Mouse (Mus musculus) heart, adult 11 months (tissue): ENCODE measurements around the gene Rgs21.

Source experiments
- DNase-seq: peaks from one replicate; pipeline ENCODE4 v3.0.0; 2022

Gene Rgs21

DNA sequence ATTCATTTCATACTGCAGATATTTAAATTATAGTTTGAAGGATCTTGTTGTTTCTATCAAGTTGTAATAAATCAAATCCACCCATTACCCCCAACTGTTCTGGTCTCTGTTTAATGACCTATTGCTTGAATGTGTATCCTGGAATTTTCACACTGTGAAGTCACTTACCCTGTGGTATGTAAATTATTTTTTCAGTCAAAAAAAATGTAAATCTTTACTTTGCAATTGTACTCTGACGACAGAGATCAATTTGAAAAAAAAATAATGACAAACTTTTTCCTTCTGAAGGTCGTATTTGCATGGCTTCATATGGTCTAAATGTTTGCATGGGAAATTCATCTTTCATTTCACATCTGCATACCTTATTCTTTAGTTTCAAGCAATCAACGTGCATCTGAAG is at the start of gene Rgs21:
Gene Rgs21 (minus strand): TSS at position 101 of the 400 bp plus-strand sequence.
- DNase-seq: no peak

- no peak for DNase-seq
These were observed 36.6 kb upstream of the Rgs21 start for GRCm38 (mm10) chr1:144604071-144604470.

DNA sequence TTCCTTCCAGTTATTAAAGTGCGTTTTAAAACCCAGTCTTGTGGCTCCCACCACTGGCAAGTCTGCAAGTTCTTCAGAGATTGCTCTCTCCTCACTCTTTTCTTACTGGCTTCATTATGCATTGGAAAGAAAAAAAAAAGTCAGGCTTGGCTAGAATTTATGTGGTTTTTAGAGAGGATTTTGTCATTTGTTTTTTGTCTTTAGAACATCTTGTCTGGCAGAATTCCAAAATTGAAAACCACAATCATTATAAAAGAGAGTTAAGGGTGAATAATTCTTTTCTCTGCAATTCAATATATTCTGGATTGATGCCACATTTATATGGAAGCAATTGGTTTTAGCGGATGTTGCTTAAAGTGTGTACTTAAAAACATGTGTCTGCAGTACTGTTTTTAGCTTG is 35.5 kb upstream of the Rgs21 start:
- no peak for DNase-seq

GRCm38 (mm10) chr1:144579321-144579720 is 11.9 kb upstream of the Rgs21 start:
- DNase-seq: no peak

DNA sequence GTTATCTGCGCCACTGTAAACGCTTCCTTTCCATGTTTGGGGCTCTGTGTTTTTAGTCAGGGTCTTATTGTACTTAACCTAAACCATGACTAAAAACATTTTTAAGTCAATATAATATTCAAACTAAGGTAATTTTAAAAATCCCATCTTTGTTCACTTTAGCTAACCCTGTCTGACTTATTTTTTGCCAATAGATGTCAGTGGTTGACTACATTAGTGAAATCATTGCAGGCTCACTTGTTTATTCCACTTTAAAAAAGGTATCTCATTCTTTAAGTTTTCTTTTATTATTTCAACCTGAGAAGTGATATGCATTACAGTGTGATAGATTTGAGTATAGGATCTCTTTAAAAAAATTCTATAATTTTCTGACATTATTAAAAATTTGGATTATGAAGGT is 5.5 kb upstream of the Rgs21 start:
- DNase-seq: no peak

- no peak for DNase-seq
These were observed 2.4 kb upstream of the Rgs21 start for GRCm38 (mm10) chr1:144569905-144570304.

GRCm38 (mm10) chr1:144545142-144545541 is 22.3 kb downstream of the Rgs21 start:
- no peak for DNase-seq

- no peak for DNase-seq
These were observed 22.9 kb downstream of the Rgs21 start for GRCm38 (mm10) chr1:144544497-144544961.

DNA sequence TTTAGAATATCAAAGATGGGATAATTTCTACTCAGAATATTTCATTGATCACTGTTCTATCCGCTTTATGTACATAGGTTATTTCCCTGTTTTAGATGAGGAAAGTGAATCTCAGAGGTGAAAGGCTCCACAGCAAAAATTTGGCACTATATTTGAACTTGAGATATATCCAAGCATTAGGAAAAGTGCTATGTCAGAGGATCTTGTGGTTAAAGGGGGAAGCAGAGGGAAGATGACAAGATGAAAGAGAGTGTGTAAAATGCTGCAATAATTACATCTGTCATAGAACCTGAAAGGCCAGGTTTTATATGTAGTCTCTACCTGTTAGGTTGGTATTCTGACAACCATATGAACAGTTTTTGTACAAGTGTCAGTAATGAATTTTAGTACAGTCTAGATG is 35.7 kb downstream of the Rgs21 start:
- DNase-seq: no peak

DNA sequence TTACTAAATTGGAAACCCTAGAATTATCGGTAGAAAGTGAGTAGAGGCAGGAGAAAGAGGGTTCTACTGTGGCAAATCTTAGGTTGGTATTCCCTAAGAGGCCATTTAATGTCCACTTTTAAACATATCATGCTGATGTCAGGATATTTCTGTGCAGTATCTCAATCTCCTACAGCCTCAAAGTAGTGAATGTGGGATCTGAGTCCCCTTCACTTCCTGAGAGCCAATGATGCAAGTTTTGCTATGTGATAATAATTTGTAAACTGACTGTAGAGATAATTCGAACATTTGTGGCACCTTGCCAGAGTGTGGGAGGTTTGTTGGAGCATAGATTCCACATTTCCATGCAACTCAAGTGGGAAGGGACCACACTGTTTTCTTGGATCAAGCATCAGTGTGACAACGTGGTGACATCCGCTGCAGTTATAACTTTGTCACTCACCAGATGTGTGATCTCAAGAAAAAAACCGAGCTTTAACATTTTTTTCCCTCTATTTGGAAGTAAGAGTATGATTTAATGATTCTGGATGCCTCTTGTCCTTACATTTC is 49.5 kb downstream of the Rgs21 start:
- no peak for DNase-seq

DNA sequence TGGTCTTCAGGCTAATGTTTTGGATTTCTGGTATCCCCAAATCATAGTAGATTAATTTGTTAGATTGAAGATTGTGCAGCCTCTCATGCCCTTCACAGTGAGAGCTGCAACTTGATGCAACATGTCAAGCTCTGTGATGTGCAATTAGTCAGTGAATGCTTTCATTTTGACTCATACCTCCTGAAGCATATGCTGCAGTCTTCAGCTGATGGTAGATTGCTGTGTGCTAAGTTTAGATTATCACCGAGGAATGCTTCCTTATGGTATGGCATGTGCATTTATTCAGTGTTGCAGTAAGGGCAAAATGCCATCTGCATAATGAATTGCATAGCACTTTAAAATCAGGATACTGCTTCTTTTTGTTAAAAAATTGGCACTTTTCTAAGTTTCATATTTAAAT is 65.2 kb downstream of the Rgs21 start:
- no peak for DNase-seq

DNA sequence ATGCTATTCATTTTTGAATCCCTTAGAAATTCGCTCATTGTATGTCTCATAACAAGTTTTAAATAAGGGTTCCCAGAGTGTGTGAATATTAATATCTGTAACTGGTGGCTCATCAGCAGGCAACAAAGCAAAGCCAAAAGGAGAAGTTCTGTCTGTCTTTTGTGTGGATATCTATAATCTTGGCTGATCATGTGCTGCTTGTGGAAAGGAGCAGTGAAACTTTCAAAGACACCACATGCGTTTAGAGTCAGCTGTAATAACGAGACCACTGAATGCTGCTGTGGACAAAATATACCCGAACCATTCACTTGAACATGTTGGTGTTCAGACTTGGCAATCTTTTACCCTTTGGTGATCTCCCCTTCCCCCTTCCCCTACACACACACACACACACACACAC is 67.0 kb downstream of the Rgs21 start:
- no peak for DNase-seq

DNA sequence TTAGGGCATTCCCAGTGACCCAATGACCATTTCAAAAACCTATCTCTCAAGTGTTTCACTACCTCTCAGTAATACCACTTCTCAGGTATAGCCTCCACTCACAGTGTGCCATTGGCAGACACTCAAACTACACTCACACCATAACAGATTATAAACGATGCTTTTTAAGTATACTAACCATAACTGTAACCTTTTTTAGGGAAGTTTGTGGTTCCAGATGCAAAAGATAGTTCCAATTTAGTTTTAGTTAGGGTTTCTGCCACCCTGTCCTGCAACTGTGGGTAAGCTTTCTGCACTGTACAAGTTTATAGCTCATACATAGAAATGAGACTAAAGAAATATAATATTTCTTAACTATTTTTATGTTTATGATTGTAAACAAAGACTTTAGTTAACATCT is 67.7 kb downstream of the Rgs21 start:
- DNase-seq: no peak

DNA sequence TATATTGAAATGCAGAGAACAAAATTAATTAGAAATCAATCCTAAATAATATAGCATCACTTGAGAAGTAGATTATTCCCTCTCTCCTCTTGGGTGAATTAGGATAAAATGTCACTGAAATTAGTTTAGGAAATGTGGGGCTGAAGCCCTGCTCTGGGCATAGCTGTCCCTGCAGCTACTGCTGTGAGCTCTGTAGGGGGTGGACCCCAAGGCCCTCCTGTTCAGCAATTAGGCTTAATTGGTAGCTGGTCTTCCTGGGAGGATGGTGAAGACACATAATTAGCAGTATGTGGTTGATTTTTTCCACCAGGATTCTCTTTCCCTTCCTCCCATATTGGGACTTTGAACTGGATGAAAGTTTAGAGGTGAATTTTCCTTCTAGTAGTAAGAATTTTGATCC is 68.7 kb downstream of the Rgs21 start:
- DNase-seq: no peak

- no peak for DNase-seq
These were observed 69.4 kb downstream of the Rgs21 start for GRCm38 (mm10) chr1:144498051-144498450.

GRCm38 (mm10) chr1:144493336-144493735 is 74.1 kb downstream of the Rgs21 start:
- DNase-seq: no peak

DNA sequence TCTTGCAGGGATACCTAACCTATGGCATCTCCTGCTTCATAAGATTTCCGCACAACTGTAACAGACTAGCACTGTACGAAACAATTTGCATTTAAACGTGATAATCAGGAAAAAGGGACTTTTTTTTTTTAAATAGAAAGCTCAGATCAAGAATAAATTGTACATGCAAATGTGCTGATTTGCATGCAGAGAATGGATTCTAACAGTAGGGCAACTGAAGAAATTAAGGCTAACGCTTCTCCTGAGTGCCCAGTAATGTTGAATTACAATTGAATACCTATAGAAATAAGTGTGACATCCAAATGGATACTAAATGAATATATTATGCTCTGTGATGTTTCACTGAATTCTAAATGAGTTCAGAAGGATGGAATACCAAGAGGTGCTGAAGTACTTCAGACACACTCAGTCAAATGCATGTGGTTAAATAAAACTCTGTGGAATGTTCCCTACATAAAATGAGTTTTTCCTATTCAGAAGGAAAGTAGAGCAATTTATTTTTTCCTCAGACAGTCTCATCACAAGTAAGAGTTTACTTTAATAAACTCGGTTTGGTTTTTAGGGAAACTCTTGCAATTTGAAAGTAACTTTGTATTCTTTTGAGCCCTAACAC is 79.1 kb downstream of the Rgs21 start:
- no peak for DNase-seq
